Mouse (Mus musculus): ENCODE results near the gene Asic2.

GRCm38 (mm10) chr11:81845686-81846036 is 122.6 kb downstream of the Asic2 start:
- TF ChIP-seq CTCF (IDR thresholded peaks at IDR 0.05; ENCODE audit: borderline replicate concordance, control insufficient read depth, extremely low read depth, insufficient read depth, low read length, poor library complexity) (no peak), POLR2A (IDR thresholded peaks at IDR 0.05; ENCODE audit: control insufficient read depth, extremely low read depth, insufficient read depth, low read length, poor library complexity) (no peak)
